Mouse (Mus musculus) small intestine, adult 2 months (tissue): ENCODE data around the gene Lin7b.

Source experiments
- CTCF ChIP-seq: fragments of 200-500 bp; IDR thresholded peaks from 2 replicates; pipeline ENCODE4 v1.5.1; 2012; ENCODE audit warnings: low read depth, mild to moderate bottlenecking, control low read depth, inconsistent platforms, low read length, moderate library complexity, mixed read lengths; ENCODE audit not compliant: insufficient replicate concordance, insufficient read length; ENCODE audit errors: extremely low read depth
- POLR2A ChIP-seq: fragments of 200-500 bp; IDR thresholded peaks from 2 replicates; pipeline ENCODE4 v1.6.1; 2012; ENCODE audit warnings: low read depth, mild to moderate bottlenecking, control low read depth, inconsistent platforms, low read length, moderate library complexity

GRCm38 (mm10) chr7:45323069-45323468, 47.3 kb downstream of the Lin7b start:
- TF ChIP-seq CTCF (no peak), POLR2A (no peak)
